Mouse (Mus musculus): ENCODE measurements around the gene Samd4b.

The Samd4b gene

DNA sequence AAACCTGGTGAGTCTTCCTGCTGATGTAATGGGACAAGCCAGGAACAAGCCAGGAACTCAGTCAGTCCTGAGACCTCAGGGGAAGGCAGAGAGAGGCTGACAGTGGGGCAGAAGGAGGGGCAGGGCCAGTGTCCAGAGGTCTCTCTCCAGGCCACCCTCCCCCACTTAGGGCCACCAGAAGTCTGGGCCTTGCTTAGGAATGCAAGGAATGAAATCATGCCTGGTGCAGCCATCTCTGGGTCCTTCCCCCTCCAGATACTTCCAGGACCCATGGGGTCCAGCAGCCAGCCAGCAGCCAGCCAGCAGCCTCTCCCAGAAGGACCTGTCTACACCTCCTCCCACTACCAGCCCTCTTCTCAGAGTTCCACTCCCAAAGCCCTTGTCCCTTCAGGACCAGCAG is 10.3 kb downstream of the Samd4b start:
- DNase-seq (ENCODE audit: low read depth) = peak; percentile 25

DNA sequence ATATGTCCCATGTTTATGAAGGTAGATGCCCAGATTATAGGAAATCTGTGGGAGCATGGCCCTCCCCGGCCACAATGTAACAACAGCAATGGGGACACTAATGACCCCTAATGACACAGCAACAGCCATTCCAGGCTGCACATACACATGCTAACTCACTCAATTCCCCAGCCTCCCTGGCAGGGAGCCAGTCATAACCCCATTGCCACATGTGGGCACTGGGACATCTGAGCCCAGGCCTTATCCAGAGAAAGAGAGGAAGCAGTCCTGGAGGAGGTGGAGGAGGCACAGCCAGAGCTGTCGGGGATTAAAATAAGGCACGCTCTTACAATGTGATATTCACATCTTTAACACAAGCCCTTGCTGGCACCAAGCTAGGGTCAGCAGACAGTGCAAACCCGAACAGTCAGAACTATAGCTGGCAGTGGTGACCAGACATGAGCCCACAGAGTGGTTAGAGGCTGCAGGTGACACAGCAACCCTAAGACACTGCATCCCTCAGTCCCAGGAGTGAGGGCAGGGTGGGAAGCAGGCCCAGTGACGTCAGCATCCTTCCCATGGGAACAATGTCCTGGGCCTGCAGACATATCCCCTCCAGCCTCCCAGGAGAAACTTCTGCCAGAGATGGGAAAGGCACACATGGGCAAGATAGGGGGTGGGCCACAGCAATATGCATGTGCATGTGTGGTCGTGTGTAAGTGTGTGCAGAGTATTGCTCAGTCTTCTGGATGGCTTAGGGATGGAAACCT is 11.1 kb downstream of the Samd4b start:
- DNase-seq (ENCODE audit: low read depth) = peak; percentile 62

DNA sequence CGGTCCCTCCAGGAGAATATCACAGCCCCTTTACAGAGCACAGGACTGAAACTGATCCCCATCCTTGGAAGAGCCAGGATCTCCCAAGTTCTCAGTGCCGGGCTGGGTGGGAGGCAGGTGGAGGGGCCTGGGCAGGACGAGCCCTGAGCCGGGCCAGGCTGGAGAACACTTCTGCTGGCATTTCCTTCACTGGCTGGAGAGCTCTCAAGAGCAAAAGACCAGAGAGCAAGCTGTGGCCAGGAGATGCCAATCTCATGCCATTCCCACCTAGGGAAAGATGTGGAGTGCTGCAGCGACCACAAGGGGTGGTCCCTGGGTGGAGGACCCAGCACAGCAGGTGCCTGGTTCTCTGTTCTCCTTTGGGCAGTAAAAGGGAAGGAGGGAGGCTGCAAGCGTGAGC is 12.9 kb downstream of the Samd4b start:
- no peak for DNase-seq (ENCODE audit: low read depth)

DNA sequence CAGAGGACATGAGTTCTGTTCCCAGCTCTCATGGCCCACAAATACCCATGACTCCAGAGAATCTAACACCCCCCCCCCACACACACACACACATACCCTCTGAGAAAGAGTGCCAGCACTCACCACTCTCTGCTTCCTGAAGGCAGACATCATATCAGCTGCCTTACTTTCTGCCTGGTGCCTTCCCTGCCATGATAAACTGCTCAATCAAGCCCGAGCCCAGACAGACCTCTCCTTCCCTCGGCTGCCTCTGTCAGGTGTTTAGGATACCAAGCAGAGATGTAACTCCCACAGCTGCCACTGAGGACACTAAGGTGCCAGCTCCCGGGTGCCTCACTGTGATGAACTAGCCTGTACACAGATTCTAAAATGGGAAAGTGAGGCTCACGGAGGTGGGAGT is 13.5 kb downstream of the Samd4b start:
- DNase-seq (ENCODE audit: low read depth) = no peak

DNA sequence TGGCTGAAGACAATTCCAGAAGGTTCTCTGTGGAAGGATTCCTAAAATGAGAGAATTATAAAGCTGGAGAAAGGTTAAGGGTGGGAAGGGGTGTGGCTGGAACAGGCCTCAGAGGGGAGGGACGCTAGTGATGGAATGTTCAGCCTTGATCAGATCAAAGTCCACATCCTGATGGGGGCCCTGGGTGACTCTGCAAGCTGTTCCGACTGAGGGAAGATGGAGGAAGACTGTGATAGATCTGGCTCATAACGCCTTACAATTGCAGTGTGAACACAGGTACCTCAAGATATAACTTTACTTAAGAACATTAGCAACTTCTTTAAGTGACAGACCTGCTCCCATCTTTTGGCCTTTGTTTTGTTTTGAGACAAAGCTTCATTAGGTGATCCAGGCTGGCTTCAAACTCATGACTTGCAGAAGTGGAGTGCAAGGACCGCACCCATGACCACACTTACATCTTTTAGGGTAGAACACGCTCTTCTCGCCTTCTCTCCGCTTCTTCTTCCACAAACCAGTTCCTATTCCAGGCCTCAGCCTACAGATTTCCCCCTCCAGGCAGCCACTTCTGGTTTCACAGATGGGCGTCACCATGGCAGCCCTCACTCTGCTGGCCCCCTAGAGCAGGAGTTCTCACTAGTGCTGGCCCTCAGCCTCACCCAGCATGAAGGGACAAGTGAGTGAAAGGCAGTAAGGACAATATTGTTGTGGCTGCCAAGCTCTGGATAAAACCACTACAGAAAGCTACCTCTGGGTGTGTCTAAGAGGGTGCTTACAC is 14.2 kb downstream of the Samd4b start:
- no peak for DNase-seq (ENCODE audit: low read depth)

DNA sequence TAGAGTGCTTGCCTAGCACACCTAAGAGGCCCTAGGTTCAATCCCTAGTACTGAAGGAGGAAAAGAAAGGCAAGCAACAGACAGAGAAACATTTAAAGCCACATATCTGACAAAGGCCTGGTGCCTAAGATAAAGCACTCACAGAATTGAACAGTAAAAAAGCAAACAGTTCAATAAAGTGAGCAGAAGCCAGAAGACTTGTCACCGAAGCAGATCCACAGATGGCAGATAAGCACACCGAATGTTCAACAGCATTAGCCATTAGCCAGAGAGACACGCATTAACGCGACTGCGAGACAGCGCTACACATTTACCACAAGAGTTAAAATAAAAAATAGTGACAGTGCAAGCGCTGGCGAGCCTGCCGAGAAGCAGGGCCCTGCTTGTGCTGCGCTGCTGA is 15.1 kb downstream of the Samd4b start:
- no peak for DNase-seq (ENCODE audit: low read depth)

DNA sequence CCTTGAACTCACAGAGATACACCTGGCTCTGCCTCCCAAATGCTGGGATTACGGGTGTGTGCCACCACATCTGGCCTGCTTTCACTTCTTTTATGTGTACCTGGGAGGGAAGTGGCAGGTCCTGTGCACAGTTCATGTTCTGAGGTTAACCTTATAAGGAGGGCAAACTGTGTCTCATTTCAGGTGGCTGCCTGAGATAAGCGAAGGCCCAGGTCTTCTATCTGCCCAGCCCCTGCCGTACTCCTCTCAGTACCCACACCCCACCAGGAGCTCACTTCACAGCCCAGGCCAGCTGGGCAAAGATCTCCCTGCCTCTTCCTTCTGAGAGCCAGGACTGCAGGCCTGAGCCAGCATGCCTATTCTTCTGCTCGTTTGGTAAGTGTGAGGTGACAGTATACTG is 16.2 kb downstream of the Samd4b start:
- DNase-seq (ENCODE audit: low read depth) = no peak

DNA sequence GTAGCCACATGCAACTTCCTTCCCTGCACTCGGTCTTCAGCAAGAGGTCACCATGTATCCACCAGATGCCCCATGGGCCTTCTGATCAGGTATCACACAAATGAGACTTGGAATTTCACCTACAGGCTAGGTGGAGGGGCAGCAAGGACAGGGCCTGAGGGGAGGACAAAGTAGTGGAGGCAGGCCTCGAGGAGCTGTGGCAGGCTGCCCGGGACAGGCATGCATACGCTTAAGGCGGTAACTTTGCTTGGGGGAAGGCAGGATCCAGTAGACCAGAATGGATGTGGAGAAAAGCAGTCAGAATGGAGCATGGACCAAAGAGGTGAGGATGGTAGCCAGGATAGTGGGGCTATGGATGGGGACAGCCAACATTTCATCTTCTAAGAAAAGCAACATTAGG is 18.1 kb downstream of the Samd4b start:
- no peak for DNase-seq (ENCODE audit: low read depth)

DNA sequence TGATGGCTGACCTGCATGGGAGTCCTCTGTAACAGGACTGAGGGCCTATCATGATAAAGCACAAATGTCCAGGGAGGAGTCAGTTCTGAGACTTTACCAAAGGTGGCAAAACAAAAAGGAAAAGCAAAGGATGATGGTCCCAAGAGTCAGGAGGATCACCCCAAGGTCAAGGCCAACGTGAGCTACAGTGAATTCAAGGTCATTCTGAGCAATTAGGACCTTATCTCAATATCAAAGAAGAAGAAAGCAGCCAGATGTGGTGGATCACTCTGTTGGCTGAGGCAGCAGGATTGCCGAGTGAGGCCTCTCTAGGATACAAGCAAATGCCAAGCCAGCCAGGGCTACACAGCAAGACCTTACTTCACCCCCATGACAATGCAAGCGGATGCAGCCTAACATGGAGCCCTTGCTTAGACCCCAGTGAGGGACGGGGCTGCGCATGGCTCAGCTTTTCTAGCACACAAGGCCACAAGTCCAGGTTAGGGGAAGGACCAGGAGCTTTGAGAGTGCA is 19.3 kb downstream of the Samd4b start:
- no peak for DNase-seq (ENCODE audit: low read depth)

DNA sequence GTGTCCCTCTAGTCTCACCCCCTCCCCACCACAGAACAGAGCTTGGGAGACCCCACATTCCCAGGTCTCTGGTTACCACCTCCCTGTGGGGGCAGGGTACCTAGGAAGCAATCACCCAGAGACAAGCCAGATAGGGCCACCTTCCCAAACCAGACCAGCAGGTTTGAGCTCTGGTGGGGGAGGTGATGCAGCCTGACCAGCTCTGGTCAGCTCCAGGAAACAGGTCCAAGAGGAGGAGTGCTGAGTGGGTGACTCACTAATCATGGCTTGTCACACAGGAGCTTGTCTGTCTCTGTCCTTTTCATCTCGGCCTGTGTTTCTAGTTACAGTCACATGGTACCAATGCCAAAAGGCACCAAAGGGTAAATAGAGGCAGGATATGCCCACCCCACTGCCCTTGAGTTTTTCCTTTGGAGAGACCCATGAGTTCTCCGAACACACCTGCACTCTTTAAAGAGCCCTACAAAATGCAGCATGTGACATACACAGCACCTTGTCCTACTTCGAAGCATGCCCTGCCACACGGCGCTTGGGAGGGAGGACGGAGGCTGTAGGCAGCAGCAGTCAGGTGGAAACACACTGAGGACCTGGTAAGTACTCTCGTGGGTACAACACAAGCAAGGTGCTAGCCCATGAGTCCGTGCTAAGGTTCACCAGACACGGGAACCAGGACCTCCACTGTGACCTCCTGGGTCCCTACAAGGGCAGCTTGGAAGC is 20.0 kb downstream of the Samd4b start:
- peak; percentile 50 for DNase-seq (ENCODE audit: low read depth)

DNA sequence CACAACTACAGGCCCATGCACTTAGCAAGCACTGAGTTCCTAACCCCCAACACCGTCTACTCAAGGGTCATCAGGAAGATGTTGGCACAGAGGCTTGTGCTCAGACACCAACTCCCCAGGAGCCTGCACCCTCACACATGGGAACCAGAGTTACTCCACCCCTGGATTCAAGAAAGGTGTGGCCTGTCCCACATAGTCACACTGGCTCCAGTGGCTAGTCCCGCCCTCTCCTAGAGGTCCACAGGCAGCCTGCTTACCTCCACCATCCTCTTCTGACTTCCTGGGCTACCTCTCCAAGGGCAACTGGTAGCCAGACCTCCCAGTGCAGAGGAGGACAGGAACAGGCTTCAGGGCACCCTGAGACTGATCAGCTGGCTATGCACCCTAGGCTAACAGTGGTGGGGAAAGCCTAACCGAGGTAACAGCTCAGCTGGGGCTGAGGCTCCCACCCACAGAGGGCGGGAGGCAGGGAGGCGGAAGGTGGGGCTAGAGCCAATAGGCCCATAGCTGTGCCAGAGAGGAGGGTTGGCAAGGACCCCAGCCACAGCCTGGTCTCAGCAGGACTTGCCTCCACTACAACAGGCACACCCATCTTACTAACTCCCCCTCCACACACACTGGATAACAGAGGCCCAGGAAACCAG is 21.6 kb downstream of the Samd4b start:
- peak; percentile 90 for DNase-seq (ENCODE audit: low read depth)

DNA sequence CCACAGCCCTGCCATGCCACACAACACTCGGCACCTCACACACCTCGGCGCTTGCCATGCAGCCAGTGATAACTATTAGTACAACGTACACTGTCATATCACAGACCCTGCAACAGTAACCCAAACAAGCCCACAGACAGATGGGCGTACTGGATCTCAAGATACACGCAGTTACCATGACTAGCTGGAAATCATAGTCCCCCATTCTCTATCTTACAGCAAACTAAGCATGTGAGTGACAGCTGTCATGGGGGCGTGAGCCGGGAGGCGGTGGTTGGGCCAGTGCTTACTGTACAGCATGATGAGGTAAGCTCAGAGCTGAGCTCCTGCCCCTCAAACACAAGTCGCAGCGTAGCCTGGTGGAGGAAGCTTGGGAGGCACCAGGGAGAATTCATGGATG is 22.3 kb downstream of the Samd4b start:
- no peak for DNase-seq (ENCODE audit: low read depth)

DNA sequence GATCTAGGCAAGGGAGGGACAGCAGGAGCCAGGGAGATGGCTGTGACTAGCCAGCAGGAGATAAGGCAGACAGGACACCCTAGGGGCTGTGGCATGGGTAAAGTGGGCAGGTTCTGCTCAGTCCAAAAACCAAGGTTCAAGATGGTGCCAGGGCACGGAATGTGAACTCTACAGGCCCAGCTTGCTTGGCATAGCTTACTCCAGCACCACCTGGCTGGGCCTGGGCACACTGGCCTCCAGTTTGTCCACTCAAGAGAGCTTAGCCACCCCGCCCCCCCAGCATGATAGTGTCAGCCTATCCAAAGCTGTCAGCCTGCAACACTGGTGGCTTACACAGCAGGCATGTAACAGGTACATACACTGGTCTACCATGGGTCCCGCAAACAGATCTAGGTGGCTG is 24.7 kb downstream of the Samd4b start:
- no peak for DNase-seq (ENCODE audit: low read depth)

DNA sequence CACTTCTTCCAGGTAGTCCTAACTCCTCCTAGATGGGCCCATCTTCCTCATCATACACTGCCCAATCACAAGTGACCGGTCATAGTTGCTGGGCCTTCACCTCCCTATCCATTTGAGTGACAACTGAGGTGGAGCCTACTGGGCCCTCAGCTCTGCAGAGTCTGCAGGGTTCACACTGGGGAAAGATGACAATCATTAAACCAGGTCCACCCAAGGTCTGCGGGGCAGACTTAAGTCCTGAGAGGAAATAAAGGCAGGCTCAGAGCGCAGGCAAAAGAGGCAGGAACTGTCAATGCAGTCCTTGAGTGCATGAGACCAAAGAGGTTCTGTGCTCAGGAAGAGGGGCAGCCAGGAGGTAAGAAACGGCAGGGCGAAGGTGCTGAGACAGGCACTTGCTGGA is 25.3 kb downstream of the Samd4b start:
- no peak for DNase-seq (ENCODE audit: low read depth)

DNA sequence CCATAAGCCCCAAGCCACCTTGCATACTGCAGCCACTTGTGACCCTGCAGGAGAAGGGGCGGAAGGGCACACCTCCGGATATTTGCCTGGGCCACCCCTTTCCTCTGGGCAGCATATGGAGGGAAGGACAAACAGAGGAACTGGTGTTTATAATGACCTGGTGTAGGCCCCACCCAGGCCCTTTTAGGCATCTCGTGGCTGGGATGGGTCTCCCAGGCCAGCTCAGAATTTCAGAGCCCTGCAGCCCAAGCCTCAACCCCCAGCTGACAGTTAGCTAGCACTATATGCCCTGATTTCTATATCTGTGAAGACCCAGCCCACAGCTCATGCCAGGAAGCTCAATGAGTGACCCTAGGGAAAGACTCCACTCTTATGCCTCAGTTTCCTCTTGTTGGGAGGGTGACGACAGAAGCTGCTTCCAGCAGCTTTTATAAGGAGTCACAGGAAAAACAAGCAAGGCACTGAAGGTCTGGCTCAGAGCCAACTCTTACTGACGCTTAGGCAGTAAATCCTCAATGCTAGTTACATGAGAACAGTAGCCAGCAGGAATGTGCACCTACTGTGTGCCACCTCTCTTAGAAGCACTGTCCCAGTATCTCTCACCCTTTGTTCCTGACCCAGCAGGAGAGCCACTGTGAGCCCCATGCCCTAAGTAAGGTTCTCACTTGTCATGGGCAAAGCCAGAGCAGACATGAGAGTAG is 26.8 kb downstream of the Samd4b start:
- peak; percentile 38 for DNase-seq (ENCODE audit: low read depth)

DNA sequence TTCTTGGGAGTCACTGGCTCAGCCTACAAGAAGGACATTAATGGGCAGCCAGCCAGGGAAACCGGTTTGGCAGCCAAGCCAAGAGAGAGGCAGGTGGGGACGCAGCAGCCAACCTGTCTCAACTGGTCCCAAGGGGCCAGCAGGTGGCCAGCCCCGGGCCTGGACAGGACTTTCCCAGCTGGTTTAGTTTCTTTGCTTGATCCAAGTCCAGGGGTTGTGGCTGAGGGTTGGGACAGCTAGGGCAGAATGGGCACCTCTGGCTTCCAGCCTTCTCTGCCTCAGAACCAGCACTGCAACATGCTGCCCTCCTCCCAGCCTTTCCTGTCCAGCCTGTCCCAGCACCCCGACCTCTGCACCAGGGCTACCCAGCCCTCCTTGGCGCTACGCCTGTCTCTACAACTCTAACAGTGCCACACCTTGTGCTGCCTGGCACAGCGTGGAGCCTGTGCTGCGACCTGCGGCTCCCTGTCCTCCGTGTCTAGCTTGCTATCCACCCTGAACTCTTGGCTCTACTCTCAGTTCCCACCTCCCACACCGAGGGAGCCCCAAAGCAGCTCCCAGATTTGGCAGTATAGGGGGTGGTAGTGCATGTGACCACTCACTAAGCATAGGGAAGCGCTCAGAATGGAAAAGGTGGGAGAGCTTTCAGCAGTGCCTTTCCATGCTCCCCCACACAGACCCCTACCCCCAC is 27.5 kb downstream of the Samd4b start:
- peak; percentile 14 for DNase-seq (ENCODE audit: low read depth)

DNA sequence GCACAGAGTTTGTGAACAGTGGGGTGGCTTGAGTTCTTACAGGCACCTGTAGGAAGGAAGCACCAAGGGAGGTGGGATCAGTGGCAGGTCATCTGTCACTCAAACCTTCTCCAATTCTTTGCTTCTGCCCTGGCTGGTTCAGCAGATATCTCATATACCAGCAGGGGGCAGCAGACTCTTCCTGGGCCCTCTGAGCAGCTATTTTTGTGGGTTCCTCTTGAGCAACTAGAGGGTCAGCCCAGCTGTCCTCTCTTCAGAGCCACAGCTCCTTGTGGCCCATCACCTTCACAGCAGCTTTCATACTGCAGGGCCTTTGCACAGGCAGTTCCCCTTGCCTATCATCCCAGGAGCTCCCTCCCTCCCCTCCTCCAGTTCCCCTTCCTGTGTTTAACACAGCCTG is 29.7 kb downstream of the Samd4b start:
- DNase-seq (ENCODE audit: low read depth) = peak; percentile 85

DNA sequence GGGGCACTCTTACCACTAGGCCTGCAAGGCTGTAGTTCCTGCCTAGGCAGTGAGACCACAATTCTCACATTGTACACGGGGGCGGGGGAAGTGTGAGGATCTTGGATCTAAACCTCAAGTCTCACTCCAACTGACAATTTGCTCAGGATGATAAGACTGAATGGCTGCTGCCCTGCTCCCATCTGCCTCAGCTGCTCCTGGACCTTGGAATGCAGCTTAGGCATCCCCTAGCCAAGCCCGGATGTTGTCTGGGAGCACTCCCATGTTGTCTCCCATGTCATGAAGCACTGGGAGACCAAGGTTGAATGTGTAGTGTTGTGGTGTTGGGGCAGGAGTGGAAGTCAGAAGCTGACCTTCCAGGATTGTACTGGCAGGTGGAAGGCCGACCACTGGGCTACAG is 30.4 kb downstream of the Samd4b start:
- DNase-seq (ENCODE audit: low read depth) = no peak

DNA sequence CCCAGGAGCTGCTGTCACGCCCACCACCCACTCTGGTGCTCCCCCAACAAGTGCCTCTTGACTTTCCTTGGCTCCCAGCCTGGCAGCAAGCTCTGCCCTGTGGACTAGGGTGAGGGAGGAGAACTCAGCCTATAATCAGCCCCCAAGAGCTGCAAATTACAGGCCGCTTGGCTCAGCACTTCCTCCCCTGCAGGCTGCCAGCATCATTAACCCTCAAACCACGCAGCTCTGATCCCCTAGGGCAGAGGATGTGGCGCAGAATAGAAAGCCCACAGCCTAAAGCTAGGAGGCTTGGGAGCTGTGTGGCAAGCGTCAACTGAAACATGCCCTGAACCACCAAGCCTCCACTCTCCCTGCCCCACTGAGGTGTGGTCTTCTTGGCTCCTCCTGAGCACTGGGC is 32.5 kb downstream of the Samd4b start:
- no peak for DNase-seq (ENCODE audit: low read depth)

DNA sequence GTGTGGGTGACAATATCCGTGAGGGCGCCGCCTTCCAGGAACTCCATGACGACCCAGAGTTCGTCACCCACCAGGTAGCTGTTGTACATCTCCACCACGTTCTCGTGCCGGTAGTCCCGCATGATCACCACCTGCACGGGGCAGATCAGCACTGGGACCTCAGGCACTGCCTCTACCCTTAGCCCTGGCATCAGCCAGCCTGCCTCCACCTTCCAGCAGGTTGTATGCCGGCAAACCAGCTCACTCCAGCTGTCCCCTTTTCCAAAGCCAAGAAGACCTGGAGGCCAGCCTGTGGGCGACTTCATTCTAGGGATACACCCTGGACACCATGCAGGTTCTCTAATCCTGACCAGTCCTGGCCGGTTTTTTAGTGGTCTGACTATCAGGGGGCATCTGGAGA is 35.0 kb downstream of the Samd4b start:
- no peak for DNase-seq (ENCODE audit: low read depth)

DNA sequence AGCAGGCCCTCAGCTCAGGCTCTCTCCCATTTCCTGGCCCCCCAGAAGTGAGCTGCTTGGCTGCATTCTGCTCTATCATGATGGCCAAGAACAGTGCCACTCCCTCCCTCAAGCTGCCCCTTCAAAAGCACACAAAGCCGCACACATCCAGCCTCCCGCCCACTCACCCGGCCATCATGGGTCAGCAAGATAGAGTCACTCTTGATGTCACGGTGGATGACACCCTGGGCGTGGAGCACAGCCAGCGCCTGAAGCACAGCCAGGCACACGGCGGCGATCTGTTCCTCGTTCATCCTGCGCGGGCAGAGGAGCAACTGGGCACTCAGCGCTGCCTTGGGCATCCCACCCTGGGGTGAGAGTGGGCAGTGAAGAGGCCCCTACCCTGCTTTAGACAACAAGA is 35.6 kb downstream of the Samd4b start:
- DNase-seq (ENCODE audit: low read depth) = no peak
